Mouse (Mus musculus) liver, embryonic 14.5 days (tissue): ENCODE data around the gene Prpf8.

Source experiments
- CTCF ChIP-seq: IDR thresholded peaks from 2 replicates; pipeline ENCODE4 v1.5.1; 2016; ENCODE audit warnings: antibody characterized with exemption, low read depth, control low read depth
- EP300 ChIP-seq: IDR thresholded peaks from 2 replicates; pipeline ENCODE4 v1.6.1; 2016; ENCODE audit warnings: antibody characterized with exemption, low read depth

- TF ChIP-seq CTCF (no peak), EP300 (no peak)
These were observed 33.6 kb upstream of the Prpf8 start for GRCm38 (mm10) chr11:75452812-75453557.
